Comparison of ENCODE assay signal across 8 mouse cellular contexts in genomic region chr13:21169121-21169656, GRCm38 (mm10). TPM values are rescaled to one million over a fixed set of nuclear protein-coding genes. Genes with fewer than 3 reads are reported as not detected.
A peak's percentile ranks its signal among the peaks of the same experiment; 100 is the strongest.
DNase-seq lines count a peak whose midpoint lies in the region; ATAC-seq and TF ChIP-seq lines count a peak whose summit lies in the region.

No protein-coding gene starts in this region.

- no peak overlapping the region for H3ac ChIP-seq in C2C12 (ENCODE audit: control insufficient read depth, insufficient read length, low read depth)

- H3K27me3 ChIP-seq in C2C12 (ENCODE audit: control insufficient read depth, insufficient read depth, insufficient read length): no peaks in the 10 kb centered on the region
- peaks cover 11% of the 10 kb centered on the region; the same call in 1 of the 2 replicates for H3K27me3 ChIP-seq in forebrain, embryonic 10.5 days (ENCODE audit: poor library complexity, severe bottlenecking)
- no peaks in the 10 kb centered on the region for H3K27me3 ChIP-seq in limb, embryonic 10.5 days (ENCODE audit: low read depth, poor library complexity, severe bottlenecking)
- H3K27me3 ChIP-seq in neural tube, embryonic 15.5 days (replicated peaks): peaks cover 4% of the 10 kb centered on the region

- WGBS in forebrain, embryonic 10.5 days: 7% methylated on average over 14 of the region's 14 CpGs
- 4% methylated on average over 14 of the region's 14 CpGs for WGBS in limb, embryonic 10.5 days
- WGBS in neural tube, embryonic 15.5 days: 5% methylated on average over 14 of the region's 14 CpGs

- H3K79me3 ChIP-seq in C2C12 (ENCODE audit: low read depth): no peaks in the 10 kb centered on the region

- peak; percentile 23 for DNase-seq in cerebellum, adult 9-11 months
- DNase-seq in cerebellum, postnatal 4 days (ENCODE audit: low spot score in 2 of 2): no peak
- no peak for DNase-seq in forebrain, embryonic 10.5 days (ENCODE audit: extremely low spot score, low spot score)
- no peak for DNase-seq in limb, embryonic 10.5 days (ENCODE audit: low spot score)
- no peak for DNase-seq in left cerebral cortex, adult 8-10 months (ENCODE audit: low spot score in 2 of 2)
- DNase-seq in MN1 (ENCODE audit: low spot score): no peak

- peak overlapping the region; percentile 29 for H3K4me3 ChIP-seq in C2C12 (ENCODE audit: insufficient read depth, poor library complexity, severe bottlenecking)
- H3K4me3 ChIP-seq in forebrain, embryonic 10.5 days: peak overlapping the region; percentile 63
- H3K4me3 ChIP-seq in limb, embryonic 10.5 days: peak overlapping the region; percentile 55
- peak overlapping the region; percentile 62 for H3K4me3 ChIP-seq in neural tube, embryonic 15.5 days (replicated peaks)

- no peaks in the 10 kb centered on the region for H3K36me3 ChIP-seq in C2C12 (ENCODE audit: control insufficient read depth, insufficient read depth)
- no peaks in the 10 kb centered on the region for H3K36me3 ChIP-seq in forebrain, embryonic 10.5 days (replicated peaks)
- H3K36me3 ChIP-seq in limb, embryonic 10.5 days: no peaks in the 10 kb centered on the region
- no peaks in the 10 kb centered on the region for H3K36me3 ChIP-seq in neural tube, embryonic 15.5 days

- no peaks in the 10 kb centered on the region for H3K9me3 ChIP-seq in forebrain, embryonic 10.5 days
- H3K9me3 ChIP-seq in limb, embryonic 10.5 days (replicated peaks): no peaks in the 10 kb centered on the region
- no peaks in the 10 kb centered on the region for H3K9me3 ChIP-seq in neural tube, embryonic 15.5 days (replicated peaks)

- TF ChIP-seq CTCF in C2C12 (IDR thresholded peaks at IDR 0.05; ENCODE audit: control insufficient read depth, insufficient read depth, insufficient read length): no peak

- H3K4me1 ChIP-seq in forebrain, embryonic 10.5 days: peaks cover 38% of the 10 kb centered on the region
- H3K4me1 ChIP-seq in limb, embryonic 10.5 days: peaks cover 27% of the 10 kb centered on the region
- peaks cover 40% of the 10 kb centered on the region; the same call in 1 of the 2 replicates for H3K4me1 ChIP-seq in neural tube, embryonic 15.5 days

- ATAC-seq in neural tube, embryonic 15.5 days (ENCODE audit: low FRiP score): no peak

- no peak overlapping the region for H3K27ac ChIP-seq in forebrain, embryonic 10.5 days
- no peak overlapping the region for H3K27ac ChIP-seq in limb, embryonic 10.5 days
- no peak overlapping the region for H3K27ac ChIP-seq in neural tube, embryonic 15.5 days (replicated peaks)

- peak overlapping the region; percentile 92 for H3K4me2 ChIP-seq in neural tube, embryonic 15.5 days

- peak overlapping the region; percentile 52 for H3K9ac ChIP-seq in neural tube, embryonic 15.5 days (replicated peaks)

- no peaks in the 10 kb centered on the region for H3K79me2 ChIP-seq in C2C12 (ENCODE audit: control insufficient read depth, insufficient read depth)

TF ChIP-seq in C2C12, 6 proteins besides CTCF, POLR2A, EP300 and RAD21:
- no peak for TF ChIP-seq FOSL1 (IDR thresholded peaks at IDR 0.05; ENCODE audit: insufficient read depth, low read length, poor library complexity, severe bottlenecking)
- TF ChIP-seq USF1 (IDR thresholded peaks at IDR 0.05; ENCODE audit: low read depth): peak; percentile 77

RNA-seq across cellular contexts. Expression of gene Trim27, which starts 10.1 kb away (rescaled TPM):
- 105 TPM for polyA plus RNA-seq in C2C12 (2012; fragmentation: generic; extraction: Trizol)
- 169 and 173 TPM in 2 replicates for polyA plus RNA-seq in forebrain, embryonic 10.5 days (2016; fragmentation: Nextera tagmentation; extraction: Ambion mirVana)
- polyA plus RNA-seq in limb, embryonic 10.5 days (2016; fragmentation: Nextera tagmentation; extraction: Ambion mirVana): 200 and 218 TPM in 2 replicates
- 76.1 and 94.7 TPM in 2 replicates for polyA plus RNA-seq in neural tube, embryonic 15.5 days (2015; fragmentation: Nextera tagmentation; extraction: Ambion mirVana)
- 10 to 100 TPM; 34.1 to 39.5 (median 35.3) TPM for total RNA-seq in left cerebral cortex, adult 8-10 months (2022)

RNA-seq across cellular contexts. Expression of gene Olfr1368, which starts 23.5 kb away (rescaled TPM):
- polyA plus RNA-seq in C2C12 (2012; fragmentation: generic; extraction: Trizol): not detected
- polyA plus RNA-seq in forebrain, embryonic 10.5 days (2016; fragmentation: Nextera tagmentation; extraction: Ambion mirVana): not detected in 2 replicates
- not detected in 2 replicates for polyA plus RNA-seq in limb, embryonic 10.5 days (2016; fragmentation: Nextera tagmentation; extraction: Ambion mirVana)
- not detected in 2 replicates for polyA plus RNA-seq in neural tube, embryonic 15.5 days (2015; fragmentation: Nextera tagmentation; extraction: Ambion mirVana)
- total RNA-seq in left cerebral cortex, adult 8-10 months (2022): not detected

RNA-seq across cellular contexts. Expression of gene Olfr263, which starts 39.8 kb away (rescaled TPM):
- not detected for polyA plus RNA-seq in C2C12 (2012; fragmentation: generic; extraction: Trizol)
- polyA plus RNA-seq in forebrain, embryonic 10.5 days (2016; fragmentation: Nextera tagmentation; extraction: Ambion mirVana): not detected in 2 replicates
- not detected in 2 replicates for polyA plus RNA-seq in limb, embryonic 10.5 days (2016; fragmentation: Nextera tagmentation; extraction: Ambion mirVana)
- not detected in 2 replicates for polyA plus RNA-seq in neural tube, embryonic 15.5 days (2015; fragmentation: Nextera tagmentation; extraction: Ambion mirVana)
- total RNA-seq in left cerebral cortex, adult 8-10 months (2022): not detected

RNA-seq across cellular contexts. Expression of gene Olfr1369-ps1, which starts 57.9 kb away (rescaled TPM):
- polyA plus RNA-seq in C2C12 (2012; fragmentation: generic; extraction: Trizol): not detected
- polyA plus RNA-seq in forebrain, embryonic 10.5 days (2016; fragmentation: Nextera tagmentation; extraction: Ambion mirVana): 0.04 and 0.06 TPM in 2 replicates
- polyA plus RNA-seq in limb, embryonic 10.5 days (2016; fragmentation: Nextera tagmentation; extraction: Ambion mirVana): 0.10 TPM in 1 of 2 replicates, not detected in the other
- 0.20 TPM in 1 of 2 replicates, not detected in the other for polyA plus RNA-seq in neural tube, embryonic 15.5 days (2015; fragmentation: Nextera tagmentation; extraction: Ambion mirVana)
- not detected for total RNA-seq in left cerebral cortex, adult 8-10 months (2022)
